Mouse (Mus musculus) spleen, adult 2 months (tissue): ENCODE measurements around the gene She. TPM values are rescaled to one million over a fixed set of nuclear protein-coding genes. Genes with fewer than 3 reads are reported as not detected.

Experiments
- DNase-seq, 2 experiments: peaks; one replicate each; pipeline versions ENCODE4 v3.0.0 to v3.0.0-alpha.2; 2012 to 2021; ENCODE audit warnings: low spot score in 2 of 2, low read depth in 1 of 2
- H3K27ac ChIP-seq: fragments of 200-500 bp; 2 replicates; pipeline ENCODE4 v1.5.1; 2012; ENCODE audit warnings: low read length, inconsistent platforms; ENCODE audit not compliant: insufficient read depth
- H3K27me3 ChIP-seq: fragments of 200-500 bp; 2 replicates; pipeline ENCODE4 v1.6.1; 2012; ENCODE audit warnings: mild to moderate bottlenecking, moderate library complexity, low read length, inconsistent platforms; ENCODE audit not compliant: control insufficient read depth, insufficient read depth
- H3K36me3 ChIP-seq: fragments of 200-500 bp; 2 replicates; pipeline ENCODE4 v1.6.1; 2012; ENCODE audit warnings: mild to moderate bottlenecking, low read length, inconsistent platforms; ENCODE audit not compliant: control insufficient read depth, insufficient read depth
- H3K4me1 ChIP-seq: fragments of 200-500 bp; 2 replicates; pipeline ENCODE4 v1.6.1; 2011; ENCODE audit warnings: inconsistent platforms; ENCODE audit not compliant: control insufficient read depth, insufficient read depth, insufficient read length
- H3K4me3 ChIP-seq: fragments of 200-500 bp; 2 replicates; pipeline ENCODE4 v1.5.1; 2011; ENCODE audit warnings: mild to moderate bottlenecking, inconsistent platforms; ENCODE audit not compliant: insufficient read depth, insufficient read length; ENCODE audit errors: extremely low read depth
- CTCF ChIP-seq: fragments of 200-500 bp; IDR thresholded peaks from 2 replicates; pipeline ENCODE4 v1.5.1; 2011; ENCODE audit warnings: mild to moderate bottlenecking, inconsistent platforms; ENCODE audit not compliant: insufficient read depth, insufficient read length, insufficient replicate concordance; ENCODE audit errors: extremely low read depth
- POLR2A ChIP-seq: fragments of 200-500 bp; IDR thresholded peaks from 2 replicates; pipeline ENCODE4 v1.6.1; 2011; ENCODE audit warnings: low read depth, low read length, inconsistent platforms
- WGBS: fragments of 180-500 bp; shearing (Covaris S2); methylation state at CpG from one replicate; pipeline ENCODE4 v1.1.7; 2018; 5-methylcytosine and 5-hydroxymethylcytosine counted together
- polyA plus RNA-seq: library from polyadenylated mRNA; depleted of rRNA; stranded (reverse); fragments of >200 nt; gene quantifications from 2 replicates; pipeline ENCODE4 v1.2.3, GENCODE M21; 2012

The She gene
- polyA plus RNA-seq, 1 experiment: 1.1 TPM

DNA sequence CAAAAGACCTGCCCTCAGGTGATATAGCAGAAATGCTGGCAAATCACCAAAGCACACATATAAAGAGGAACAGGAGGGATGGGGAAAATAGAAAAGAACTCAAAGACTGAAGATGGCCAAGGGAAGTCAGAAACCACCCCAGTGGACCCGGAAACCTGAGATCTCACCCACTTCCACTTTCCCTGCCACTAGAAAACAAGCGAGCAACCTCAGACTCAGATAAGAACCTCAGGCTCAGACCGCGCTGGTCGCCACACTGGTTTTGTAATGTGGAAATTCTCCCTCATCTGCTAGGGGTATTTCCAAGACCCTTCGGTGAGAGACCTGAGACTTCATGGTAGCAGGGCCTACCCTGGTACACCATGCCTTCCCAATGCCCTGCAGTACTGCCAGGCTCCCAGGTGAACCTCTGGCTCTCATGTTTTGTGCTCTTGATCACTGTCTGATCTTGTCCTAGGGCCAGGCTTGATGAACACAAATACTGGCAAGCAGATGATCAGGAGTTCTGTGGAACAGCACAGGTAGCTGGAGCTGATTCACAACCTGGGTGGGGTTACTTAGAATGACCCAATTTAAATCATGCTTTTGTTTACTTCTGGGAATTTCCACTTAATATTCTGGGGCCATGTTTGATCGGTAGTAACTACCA, 56.5 kb downstream of the She start:
- Histone ChIP-seq H3K36me3 (peaks cover 7% of the 10 kb centered on the region), H3K4me1 (peaks cover 14% of the 10 kb centered on the region)

DNA sequence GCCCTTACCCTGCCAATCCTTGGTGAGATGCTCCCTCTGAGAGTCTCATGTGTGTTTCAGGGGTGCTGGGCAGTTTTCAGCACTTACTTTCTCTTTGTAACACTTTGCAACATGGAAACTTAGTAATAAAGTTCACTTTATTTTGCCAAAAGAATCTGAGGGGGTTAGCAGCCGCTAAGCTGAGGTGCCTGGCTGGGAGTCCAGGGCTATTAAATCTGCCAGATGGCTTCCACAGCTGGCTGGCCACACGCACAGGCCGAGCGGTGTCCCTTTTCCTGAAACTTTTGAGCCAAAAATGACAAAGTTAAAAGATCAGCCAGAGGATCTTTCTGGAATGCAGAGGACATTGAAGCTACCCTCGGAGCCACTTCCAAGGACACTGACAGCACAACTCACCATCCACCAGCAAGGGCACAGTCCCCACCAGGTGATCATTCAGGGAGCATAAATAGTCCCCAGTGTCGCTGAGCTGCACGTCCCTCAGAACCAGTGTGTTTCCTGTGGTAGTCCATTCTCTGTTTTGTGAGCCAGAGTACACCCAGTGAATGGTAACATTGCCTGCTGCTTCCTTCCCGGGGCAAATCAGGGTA, 58.8 kb downstream of the She start:
- no peaks in the 10 kb centered on the region for H3K27me3 ChIP-seq
- H3K27ac ChIP-seq: no peak overlapping the region
- peaks cover 6% of the 10 kb centered on the region for H3K36me3 ChIP-seq
- TF ChIP-seq POLR2A (no peak), CTCF (no peak)
- H3K4me3 ChIP-seq: no peak overlapping the region
- WGBS: 49% methylated on average over 8 of the region's 8 CpGs
- DNase-seq: no peak
- peaks cover 14% of the 10 kb centered on the region for H3K4me1 ChIP-seq

More for the DNA sequence above, 56.5 kb downstream of the She start:
- Histone ChIP-seq H3K27ac (peak overlapping the region; percentile 56), H3K4me3 (no peak overlapping the region), H3K27me3 (no peaks in the 10 kb centered on the region)
- peak in 1 of 2 experiments; percentile 38 for DNase-seq
- TF ChIP-seq POLR2A: no peak
- no peak for TF ChIP-seq CTCF
- 24% methylated on average over 7 of the region's 7 CpGs for WGBS

DNA sequence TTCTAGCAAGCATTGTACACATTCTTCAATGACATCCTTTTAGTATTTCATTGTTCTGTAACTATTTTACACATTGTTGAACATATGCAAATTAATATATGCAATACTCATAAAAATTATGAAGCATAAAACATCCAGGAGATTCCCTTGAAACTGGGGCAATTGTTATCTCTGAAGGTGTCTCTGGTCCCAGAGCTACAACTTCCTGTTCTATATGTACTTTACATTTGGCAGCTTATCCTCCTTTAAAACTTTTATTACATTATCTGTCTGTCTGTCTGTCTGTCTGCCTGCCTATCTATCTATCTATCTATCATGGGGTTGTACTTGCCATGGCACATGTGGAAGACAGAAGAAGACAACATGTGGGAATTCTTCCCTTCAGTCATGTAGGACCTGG, 60.5 kb downstream of the She start:
- H3K4me1 ChIP-seq: peaks cover 14% of the 10 kb centered on the region
- no peaks in the 10 kb centered on the region for H3K27me3 ChIP-seq
- H3K4me3 ChIP-seq: no peak overlapping the region
- H3K27ac ChIP-seq: no peak overlapping the region
- H3K36me3 ChIP-seq: peaks cover 3% of the 10 kb centered on the region; the same call in 1 of the 2 replicates
- no peak for TF ChIP-seq POLR2A
- TF ChIP-seq CTCF: no peak
- no peak for DNase-seq

DNA sequence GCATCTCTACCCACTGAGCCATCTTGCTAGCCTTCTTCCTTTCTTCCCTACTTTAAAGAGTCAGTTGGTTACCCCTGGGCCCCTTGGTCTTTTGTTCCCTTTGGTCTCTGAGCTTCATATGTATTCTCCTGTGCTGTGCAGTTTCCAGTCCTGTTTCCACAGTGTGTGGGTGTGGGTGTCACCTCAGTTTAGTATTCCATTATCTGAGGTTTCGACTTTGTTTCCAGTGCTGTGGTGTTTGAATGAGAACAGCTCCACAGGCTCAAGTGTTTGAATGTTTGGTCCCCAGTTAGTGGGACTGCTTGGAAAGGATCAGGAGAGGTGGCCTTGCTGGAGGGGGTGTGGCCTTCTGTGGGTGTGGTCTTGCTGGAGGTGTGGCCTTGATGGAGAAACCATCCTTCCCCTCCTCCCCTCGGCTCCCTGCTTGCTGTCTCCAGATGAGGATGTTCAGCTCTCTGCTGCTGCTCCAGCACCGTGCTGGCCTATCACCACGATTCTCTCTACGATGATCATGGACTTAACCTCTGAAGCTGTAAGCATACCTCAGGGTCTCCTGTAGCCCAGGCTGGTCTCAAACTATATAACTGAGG, 61.4 kb downstream of the She start:
- H3K27ac ChIP-seq: no peak overlapping the region
- H3K27me3 ChIP-seq: no peaks in the 10 kb centered on the region
- DNase-seq: no peak
- no peak for TF ChIP-seq CTCF
- no peak overlapping the region for H3K4me3 ChIP-seq
- H3K4me1 ChIP-seq: peaks cover 12% of the 10 kb centered on the region
- WGBS: 82% methylated on average over 5 of the region's 5 CpGs
- peaks cover 3% of the 10 kb centered on the region; the same call in 1 of the 2 replicates for H3K36me3 ChIP-seq

DNA sequence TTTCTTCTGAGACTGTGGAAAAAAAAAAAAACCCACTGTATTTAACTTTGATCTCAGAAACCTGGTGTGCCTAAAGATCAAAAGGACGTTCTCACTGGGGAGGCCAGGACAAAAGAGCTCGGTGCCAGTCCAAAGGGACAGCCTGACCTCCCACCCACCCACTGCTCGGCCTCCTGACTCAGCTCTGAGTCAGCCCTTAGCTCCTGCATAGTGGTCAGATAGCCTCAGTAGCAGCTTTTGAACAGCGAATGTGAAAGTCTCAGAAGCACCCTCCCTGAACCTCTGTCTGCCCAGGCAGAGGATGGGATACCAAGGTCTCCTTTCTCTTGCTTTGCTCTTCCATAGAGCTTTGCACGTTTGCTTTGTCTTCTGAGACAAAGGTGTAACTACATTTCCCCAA, 65.4 kb downstream of the She start:
- WGBS: 55% methylated on average over 5 of the region's 5 CpGs
- H3K4me3 ChIP-seq: no peak overlapping the region
- no peak for DNase-seq
- peaks cover 6% of the 10 kb centered on the region; the same call in 1 of the 2 replicates for H3K4me1 ChIP-seq
- peak overlapping the region; percentile 11; the same call in 1 of the 2 replicates for H3K27ac ChIP-seq
- H3K27me3 ChIP-seq: no peaks in the 10 kb centered on the region
- no peak for TF ChIP-seq CTCF
- TF ChIP-seq POLR2A: no peak
- H3K36me3 ChIP-seq: no peaks in the 10 kb centered on the region

DNA sequence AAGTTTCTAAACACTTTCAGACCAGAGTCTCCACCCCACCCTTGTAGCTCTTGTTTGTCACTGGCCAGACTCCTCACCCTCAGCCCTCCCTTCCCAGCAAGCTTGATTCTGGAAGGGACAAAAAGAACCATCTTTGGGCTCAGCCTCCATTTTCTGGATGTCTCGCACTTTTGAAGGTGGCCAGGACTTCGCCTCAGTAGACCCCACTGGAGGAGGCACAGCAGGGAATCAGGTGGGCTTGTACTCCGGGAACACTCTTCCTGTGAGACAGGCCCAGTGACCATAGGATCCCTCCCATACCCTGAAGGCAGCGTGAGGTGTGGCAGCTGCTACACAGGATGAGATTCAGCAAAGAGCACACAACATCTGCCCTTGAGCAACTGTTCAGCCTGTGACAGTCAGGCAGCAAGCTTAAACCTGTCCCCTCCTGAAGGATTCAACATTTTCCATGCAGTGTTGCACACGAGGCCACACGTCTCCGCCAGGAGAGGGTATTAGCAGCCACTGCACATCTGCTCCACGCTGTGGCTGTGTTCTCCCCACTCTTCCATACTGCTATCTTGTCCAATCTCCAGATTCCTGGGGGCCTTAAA, 66.1 kb downstream of the She start:
- no peak for DNase-seq
- H3K36me3 ChIP-seq: no peaks in the 10 kb centered on the region
- TF ChIP-seq POLR2A: no peak
- 91% methylated on average over 8 of the region's 8 CpGs for WGBS
- no peak overlapping the region for H3K4me3 ChIP-seq
- H3K27me3 ChIP-seq: no peaks in the 10 kb centered on the region
- peaks cover 13% of the 10 kb centered on the region; the same call in 1 of the 2 replicates for H3K4me1 ChIP-seq
- H3K27ac ChIP-seq: peak overlapping the region; percentile 22; the same call in 1 of the 2 replicates

DNA sequence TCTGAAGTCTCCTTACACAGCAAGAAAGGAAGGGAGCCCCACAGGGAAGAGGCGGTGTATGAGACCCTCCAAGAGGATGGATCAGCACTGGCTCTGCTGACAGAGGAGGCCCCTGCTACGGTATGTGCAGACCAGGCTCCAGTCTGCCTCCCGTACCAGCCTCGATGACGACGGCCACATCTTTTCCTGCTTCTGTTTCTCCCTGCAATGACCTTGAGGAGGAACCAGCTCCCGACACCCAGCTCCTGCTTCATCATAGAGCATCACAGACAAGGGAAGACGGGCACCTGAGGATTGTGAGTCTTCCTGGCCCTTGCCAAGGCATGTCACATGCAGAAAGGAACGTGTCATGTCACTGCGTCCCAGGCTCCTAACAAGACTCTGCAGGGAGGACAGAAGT, 66.8 kb downstream of the She start:
- Histone ChIP-seq H3K36me3 (no peaks in the 10 kb centered on the region), H3K27me3 (no peaks in the 10 kb centered on the region), H3K4me1 (peaks cover 13% of the 10 kb centered on the region; the same call in 1 of the 2 replicates), H3K27ac (no peak overlapping the region), H3K4me3 (no peak overlapping the region)
- 88% methylated on average over 10 of the region's 10 CpGs for WGBS
- TF ChIP-seq CTCF: no peak
- no peak for TF ChIP-seq POLR2A
- DNase-seq: no peak
